Mouse (Mus musculus) forelimb bud, embryonic 11.5 days (tissue): ENCODE data around the gene Kalrn.

ENCODE experiments used
- DNase-seq: peaks from one replicate; pipeline ENCODE4 v3.0.0-alpha.2; 2012; ENCODE audit warnings: low read depth, low spot score

The Kalrn gene

DNA sequence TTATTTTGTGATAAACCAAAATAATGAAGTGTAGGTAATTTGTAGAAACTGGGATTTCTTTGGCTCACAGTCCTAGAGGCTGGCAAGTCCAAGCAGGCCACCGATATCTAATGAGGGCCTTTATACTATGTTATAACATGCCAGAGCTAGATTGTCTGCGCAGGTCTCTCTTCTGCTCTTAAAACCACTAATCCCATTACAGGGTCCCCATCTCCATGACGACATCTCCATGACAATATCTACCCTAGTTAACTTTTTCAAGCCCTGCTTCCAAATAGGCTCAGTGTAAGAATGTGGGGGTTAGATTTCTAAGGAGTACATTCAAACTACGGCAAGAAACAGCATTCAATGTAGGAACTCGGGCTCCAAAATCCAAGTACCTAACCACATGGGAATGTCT lies 143.2 kb downstream of the Kalrn start:
- no peak for DNase-seq

DNA sequence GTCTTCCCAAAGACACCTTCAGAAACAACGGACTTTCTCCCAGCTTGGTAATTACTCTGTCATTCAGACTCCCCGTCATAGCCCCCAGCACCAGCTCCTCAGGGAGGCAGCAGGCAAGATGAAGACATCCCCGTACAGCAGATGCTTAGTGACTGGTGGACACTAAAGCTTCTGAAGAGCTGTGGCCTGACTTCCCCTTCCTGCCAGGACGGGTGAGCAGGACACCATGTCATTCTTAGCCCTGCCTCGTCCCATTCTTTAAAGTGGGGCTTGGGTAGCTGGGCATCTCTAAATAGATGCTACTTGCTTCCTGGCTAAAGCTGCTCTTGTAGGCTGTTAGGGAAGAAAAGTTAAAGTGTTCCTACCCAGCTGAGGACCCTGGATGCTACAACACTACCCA lies 145.7 kb downstream of the Kalrn start:
- no peak for DNase-seq

DNA sequence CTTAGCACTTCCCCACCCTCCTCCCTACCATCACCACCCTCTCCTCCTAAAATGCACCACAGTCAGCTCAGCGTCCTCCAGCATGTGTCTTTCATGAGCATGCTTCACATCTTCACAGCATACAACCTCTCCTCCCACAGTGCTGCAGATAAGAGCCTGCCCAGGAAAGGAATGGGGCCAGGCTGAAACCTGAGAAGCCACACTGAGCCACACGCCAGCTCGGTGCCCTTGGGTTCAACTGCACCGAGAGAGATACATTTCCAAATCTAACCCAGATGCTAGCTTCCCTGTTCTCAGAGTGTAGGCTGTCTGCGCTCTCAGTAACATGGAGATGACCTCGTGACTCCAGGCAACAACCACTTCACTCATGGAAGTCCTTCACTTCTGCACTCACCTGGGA lies 151.9 kb downstream of the Kalrn start:
- DNase-seq = peak; percentile 68

DNA sequence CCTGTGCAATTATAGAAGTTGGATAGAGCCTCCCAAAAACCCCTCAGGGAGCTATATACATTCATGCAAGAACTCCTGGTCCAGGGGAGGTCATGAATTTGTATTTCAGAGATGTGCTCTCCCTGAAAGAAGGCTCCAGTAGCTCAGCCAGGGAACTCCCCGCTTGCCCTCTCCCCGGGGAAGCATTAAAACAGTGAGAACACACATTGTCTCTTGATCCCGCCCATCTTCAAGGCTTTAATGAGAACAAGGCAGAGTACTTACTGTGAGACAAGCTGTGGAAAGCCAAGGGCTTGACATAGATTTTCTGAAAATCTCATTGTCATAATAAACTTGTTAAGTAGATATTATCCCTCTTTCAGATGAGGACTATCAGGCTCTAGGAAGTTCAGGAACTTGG lies 155.4 kb downstream of the Kalrn start:
- no peak for DNase-seq

DNA sequence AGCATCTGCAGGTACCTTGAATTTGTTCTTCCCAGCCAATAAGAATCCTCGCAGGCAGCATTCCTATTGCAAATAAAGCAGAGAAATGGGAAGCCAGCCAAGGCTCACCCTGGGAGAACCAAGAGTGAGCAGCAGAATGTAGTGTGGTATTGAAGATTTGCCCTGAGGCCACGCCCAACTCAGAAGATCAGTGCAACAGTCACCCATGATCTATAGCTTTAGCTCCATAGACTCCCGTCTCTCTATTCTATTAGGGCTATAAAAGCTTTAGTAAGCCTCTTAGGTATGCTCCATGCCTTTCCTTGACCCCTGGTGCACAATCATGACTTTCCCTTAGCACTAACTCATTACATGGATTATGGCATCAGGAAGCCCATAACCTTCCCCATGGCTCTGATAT lies 155.9 kb downstream of the Kalrn start:
- DNase-seq = no peak

DNA sequence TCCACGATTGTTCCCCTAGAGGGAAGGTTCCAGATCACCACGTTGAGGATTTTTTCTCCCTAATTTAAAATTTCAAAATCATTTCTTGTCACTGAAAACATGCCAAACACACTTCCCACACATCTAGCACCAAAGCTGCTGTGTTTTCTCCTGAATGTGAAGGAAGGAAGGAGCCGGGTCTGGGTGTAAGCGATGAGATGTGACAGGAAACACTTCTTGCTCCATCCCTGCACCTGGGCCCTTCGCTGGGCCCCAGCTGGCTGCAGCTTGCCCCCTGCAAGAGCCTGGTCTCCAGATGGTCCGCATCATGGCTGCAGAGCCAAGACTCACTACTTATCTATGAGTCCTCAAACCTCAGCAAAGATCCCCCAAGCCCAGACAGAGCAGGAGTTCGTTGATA lies 158.8 kb downstream of the Kalrn start:
- DNase-seq = no peak

DNA sequence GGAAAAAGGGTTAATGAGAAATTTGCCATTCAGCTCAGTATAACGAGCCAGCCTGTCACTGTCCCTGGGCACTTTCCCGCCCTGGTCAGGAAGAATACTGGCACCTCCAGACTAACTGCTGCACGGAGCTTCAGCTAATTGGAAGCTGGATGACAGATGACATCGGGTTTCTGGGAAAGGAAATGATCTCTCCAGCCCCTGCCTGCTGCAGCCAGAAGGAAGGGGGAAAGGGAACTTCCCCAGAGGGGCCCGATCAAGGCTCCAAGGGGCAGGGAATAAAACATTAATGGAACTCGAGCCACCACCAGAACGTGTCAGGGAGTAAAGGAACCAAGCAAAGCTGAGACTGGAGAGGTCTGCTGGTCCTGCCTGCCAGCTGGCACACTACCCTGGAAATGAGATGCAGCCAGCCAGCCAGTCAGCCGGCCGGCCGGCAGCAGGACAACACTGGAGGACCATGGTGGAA lies 159.4 kb downstream of the Kalrn start:
- DNase-seq = no peak

DNA sequence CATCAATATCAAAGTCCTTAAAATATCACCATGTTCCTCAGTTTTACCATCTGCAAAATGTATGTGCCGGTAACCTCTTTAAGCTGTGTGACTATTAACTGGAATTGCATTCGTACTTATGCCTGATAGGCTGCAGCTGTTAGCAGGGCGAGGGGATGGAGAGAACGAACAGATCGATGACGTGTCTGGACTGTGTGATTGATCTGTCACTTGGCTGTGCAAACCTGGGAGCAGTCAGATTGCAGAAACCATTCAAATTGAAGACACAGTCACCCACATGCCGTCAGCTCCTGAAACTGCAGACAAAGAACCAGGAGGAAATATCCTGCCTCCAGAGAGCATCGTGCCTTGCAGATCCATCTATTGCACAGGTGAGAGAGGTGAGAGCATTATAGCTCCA lies 166.3 kb downstream of the Kalrn start:
- no peak for DNase-seq

DNA sequence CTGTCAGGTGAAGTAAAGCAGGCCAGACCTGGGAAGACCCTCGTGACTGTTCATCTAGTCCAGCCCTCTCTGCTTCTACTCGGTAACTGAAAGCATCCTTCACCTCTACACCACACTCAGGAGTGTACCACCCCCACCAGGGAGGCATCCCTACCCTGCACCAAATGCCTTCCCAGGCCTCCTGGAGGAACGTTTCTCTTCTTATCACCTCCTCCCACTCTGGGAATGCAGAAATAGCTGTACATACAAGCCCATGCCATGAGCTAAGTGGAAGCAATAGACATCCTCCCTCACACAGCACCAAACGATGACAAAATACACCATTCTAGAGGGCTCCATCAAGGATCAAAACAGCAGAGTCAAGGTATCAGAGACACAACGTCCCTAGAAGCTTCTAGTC lies 168.2 kb downstream of the Kalrn start:
- DNase-seq = no peak

DNA sequence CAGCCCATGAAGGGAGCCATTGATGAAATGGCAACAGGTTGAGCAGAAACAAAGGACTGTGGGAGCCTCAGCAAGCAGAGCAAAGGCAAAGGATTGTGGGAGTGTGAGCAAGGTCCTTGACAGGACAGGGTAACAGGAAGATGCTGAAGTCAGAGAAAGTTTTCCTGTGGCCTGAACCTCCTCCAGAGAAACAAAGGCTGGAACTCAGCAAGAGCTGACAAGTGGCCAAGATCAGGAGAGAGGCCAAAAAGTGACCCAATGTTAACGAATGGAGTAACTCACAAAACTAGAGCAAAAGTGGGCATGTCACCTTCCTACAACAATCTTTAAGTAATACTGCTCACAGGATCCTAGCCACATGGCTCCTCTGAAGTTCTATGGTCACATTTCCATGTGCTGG lies 172.1 kb downstream of the Kalrn start:
- DNase-seq = no peak

DNA sequence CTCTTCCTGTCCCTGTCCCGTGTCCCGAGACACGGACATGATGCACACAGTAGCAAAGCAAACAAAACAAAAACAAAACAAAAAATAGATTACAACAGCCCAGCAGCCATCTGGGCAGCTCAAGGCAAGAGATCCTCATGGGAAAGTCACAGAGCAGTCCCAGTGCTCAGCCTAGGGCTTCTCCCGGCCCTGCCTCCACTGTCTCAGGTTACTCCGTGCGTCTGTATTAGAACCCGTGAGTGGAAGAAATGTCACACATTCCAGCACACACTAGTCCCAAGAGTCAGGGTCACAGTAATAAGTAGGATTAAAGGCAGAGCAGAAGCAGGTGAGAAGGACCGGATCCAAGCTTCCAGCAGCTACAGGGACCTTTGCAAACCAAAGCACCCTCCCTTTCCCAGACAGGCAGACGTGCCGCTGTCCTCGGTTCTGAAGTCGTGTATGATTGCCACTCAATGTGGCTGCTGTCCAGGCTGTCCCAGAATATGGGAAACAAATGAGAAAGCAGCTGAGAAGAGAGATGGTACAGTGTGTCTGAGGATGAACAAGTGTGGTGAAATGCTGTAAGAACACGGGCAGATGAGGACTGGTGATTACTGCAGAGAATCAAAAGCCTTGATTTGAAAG lies 173.1 kb downstream of the Kalrn start:
- peak; percentile 77 for DNase-seq

DNA sequence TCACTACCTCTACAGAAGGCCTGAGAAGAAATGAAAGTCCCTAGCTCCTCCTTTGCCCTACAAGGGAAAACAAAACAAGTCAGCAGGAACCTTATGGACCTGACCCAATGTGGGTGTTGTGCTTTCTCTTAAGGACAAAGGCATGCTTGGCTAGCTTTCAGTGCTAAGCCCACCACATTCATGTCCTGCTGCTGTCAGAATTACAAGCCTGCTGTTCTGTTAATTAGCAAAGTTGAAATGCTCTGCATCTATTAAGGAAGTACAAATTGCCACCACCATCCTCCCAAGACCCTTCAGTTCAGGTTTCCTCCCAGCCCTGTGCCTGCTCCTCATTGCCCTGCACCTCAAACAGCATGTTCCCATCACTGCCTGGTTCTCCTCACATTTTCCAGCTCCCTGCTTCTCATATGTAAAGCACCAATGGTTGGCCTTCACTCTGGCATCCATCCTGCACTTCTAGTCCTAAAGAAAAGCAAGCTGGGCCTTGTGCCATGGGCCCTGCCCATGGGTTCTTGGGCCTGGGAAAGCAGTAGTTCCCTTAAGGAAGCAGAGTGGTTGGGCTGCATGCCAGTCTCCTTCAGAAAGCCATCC lies 178.0 kb downstream of the Kalrn start:
- no peak for DNase-seq

DNA sequence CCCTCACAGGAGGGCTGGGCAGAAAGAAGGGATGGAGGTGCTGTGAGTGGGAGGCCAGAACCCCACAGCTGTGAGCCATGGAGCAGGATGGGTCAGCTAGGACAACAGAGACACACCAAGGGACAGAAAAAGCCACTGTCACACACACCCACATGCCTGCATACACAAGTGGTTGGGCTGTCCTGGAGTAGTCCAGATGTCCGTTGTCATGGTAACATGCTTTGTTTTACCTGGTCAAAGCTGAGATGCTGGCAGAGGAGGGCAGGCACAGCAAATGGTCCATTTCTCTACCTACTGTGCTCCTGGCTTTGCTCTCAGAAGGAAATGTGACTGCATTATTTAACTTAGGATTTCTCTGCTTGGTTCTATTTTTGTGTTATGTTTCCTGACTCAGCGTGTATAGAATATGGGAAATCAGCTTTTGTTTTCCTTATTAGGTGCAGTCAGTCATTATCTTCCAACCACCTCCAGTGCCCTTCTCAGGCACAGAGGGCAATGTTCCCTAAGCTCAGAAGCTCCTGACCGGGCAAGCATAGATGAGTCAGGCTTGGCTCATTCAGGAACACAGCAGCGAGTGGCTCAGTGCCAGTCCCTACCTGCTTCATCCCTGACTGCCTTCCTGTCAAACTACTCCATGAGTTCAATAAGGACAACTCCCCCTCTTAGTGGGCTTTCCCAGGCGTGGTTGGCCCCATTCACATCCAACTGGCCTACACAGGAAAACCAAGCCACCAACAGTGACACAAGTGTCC lies 183.6 kb downstream of the Kalrn start:
- no peak for DNase-seq

DNA sequence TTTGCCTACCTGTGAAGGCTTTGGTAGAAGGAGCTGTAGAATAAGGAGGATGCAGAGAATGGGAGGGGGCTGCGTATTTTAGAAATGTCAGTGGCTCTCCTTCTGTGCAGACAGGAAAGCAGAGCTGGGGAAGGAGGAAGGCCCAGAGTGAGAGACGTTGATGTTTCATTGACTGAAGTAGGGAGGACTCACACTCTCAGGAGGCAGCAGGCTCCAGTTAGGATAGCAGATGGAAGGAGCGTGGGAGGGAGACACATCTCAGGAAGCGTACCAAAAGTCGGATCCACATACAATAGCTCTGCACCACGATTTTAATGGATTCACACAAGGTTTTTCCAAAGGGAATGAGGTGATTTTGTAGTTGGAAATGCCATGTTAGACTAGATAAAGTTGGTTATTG lies 184.5 kb downstream of the Kalrn start:
- DNase-seq = no peak

DNA sequence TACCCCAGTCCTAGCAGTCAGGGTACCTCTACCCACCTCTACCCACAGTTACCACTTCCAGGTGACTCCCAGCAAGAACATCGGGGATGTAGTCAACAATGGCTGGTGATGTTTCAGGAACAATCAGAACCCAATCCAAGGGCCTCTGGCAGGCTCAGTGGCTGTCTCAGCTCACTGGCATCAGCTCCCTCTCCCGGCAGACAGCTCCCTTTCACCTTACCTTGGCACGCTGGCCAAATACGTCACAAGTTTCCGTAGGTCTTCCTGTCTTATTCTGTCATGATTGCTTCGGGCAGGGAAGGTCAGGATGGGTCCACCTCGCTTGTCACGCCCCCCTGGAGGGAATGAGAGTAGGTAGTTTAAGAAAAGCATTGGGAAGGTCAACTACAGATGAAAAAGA lies 188.3 kb downstream of the Kalrn start:
- DNase-seq = no peak

DNA sequence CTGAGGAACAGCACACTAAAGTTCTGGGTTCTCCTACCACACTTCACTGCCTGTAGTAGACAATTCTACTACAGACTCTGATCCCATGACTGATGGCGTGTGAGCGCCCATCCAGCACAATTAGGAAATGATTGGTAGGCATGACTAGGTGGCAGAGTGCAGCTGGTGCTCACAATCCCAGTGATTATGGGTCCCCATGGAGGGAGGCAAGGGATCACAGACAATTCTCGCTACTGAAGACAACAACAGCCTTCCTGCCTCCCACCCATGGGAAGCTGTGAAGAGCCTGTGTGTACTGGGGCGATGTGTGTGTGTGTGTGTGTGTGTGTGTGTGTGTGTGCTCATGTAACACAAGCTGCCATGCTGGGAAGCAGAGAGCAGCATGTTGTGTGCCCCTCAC lies 190.3 kb downstream of the Kalrn start:
- no peak for DNase-seq

DNA sequence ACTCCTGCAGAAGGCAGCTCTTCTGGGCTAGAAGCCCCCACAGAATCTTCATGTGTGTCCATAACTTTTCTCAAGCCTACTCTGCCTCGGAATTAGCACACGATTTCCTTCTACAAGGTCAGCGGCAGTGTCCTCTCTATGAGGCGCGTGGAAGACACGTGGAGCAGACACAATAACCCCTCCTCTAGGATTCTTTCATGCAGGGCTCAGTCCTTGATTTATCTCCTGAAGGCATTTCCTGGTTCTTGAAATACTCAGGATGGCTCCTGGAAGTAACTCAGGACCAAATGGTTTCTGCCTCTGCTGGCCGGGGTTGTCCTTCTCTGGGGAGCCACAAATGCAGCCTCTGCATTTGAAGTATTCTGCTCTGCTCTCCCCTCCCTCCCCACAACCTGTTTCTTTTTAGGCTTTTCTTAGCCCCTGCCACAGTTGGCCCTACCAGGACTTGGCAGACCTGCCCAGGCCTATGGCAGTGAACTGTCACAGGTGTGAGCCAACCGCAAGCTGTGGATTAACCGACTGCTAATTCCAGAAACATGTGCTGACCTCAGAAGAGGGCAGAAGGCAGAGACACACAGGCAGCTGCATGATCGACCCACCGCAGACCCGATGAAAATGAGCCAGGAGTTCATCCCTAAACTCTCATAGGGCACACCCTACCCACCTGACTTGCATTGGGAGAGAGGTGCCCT lies 197.0 kb downstream of the Kalrn start:
- DNase-seq = no peak

DNA sequence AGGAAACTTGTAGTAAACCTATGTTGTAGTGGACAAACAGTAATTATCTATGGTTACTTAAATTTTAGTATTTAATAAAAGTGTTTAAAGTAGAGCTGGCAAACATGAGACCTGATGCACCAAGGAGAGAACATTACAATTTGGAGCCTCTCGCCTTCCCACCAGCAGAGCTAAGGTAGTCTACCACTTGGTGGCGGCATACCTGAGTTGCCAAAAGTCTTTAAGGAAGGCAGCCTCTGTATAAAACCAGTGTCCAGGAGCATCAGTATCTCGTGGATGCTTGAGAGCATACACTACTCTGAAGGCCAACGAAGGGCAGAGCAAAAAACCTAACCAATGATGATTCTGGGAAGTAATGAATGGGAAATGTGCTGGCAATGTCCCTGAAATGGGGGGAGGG lies 199.8 kb downstream of the Kalrn start:
- DNase-seq = no peak

DNA sequence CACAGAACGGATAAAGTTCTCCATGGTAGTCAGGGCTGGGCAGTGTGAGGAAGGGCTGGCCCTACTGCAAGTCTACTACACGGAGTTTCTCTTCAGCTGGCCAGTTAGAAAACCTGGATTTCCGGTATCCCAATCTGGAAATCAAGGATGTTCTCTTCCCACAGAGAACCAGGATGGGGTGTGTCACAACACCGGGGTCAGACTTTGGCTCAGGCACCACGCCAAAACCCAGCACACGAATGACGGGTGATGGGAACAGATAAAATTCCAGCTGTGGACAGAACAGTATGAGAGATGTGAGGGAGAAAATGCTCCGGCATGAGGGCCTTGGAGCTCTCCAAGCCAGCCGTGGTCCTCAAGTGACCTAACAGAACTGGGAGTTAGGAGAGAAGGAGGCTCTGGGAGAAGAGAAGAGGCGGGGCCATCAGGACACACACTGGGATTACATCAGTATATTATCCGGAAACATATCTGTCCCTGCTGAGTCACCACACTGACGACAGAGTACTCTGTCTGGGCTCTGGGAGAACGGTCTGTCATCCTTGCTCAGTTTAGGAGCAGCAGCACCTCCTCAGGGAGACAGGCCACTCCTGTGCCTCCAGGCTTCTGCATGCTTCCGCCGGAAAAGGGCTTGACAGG lies 201.1 kb downstream of the Kalrn start:
- no peak for DNase-seq

DNA sequence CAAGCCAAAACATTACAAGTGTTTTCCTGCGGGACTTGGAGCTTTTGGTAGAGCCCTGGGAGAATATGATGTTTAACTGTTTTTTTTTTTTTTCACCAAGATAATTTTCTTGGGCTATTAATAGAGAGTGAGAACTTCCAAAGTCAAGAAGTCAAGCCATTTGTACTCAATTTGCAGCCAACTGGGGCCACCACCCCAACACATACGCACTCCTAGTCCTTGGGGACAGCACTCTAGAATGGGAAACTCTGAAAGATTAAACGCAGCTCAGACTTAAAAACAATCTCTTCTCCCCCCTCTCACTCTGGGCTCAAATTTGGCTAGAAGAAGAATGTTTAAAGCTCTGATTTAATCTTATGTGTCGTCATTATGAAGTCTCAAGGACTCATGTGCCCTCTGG lies 214.1 kb downstream of the Kalrn start:
- no peak for DNase-seq

DNA sequence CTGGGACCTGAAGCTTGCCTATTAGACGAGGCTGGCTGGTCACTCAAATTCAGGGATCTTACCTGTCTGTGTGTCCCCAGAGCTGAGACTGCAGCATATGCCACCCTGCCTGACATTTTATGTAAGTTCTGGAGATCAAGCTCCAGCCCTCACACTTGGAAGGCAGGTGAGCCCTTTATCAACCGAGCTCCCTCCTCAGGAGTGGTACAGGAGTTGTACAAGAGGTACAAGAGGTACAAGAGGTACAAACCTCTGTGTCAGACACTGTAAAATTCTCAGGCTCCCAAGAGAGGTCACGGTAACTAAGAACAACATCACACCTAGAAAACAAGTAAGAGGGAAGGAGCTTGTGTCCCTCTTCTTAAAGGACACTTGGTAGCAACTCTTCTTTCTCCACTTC lies 217.8 kb downstream of the Kalrn start:
- no peak for DNase-seq

DNA sequence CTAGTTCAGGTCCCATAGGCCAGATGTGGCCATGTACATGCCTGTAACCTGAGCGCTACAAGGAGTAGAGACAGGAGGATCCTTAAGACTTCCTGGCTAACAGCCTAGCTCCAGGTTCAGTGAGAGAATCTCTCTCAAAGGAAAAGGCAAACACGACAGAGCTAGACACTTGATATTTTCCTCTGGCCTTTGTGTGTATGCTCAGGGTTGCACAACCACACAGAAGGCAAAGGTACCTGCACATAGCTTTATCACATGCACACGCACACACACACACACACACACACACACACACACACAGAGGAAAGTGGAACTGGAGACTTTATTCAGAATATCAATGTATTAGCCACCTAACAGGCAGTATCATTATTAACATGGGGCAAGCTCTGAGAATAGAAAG lies 219.3 kb downstream of the Kalrn start:
- no peak for DNase-seq
